Mouse (Mus musculus): ENCODE data around the gene Stx1a. TPM values are rescaled to one million over a fixed set of nuclear protein-coding genes. Genes with fewer than 3 reads are reported as not detected.
"Not testable (repeated sequence)": the region's sequence is repeated elsewhere in the genome, so short reads cannot be mapped to it uniquely, and the experiment has no call there.

The Stx1a gene
- polyA plus RNA-seq, 1 experiment, result 4.4 TPM

- no peak for TF ChIP-seq MAX (IDR thresholded peaks at IDR 0.05; ENCODE audit: low read depth)
- TF ChIP-seq TCF12 (IDR thresholded peaks at IDR 0.05; ENCODE audit: insufficient read depth, poor library complexity, severe bottlenecking), result no peak
- no peak for TF ChIP-seq REST (IDR thresholded peaks at IDR 0.05; ENCODE audit: insufficient read depth, insufficient read length)
- no peak for TF ChIP-seq TCF3 (IDR thresholded peaks at IDR 0.05; ENCODE audit: insufficient read length, low read depth)
- TF ChIP-seq CEBPB (IDR thresholded peaks at IDR 0.05; ENCODE audit: insufficient read depth, poor library complexity, severe bottlenecking), result no peak
- TF ChIP-seq POLR2A (IDR thresholded peaks at IDR 0.05; ENCODE audit: insufficient read length, low read depth), result no peak
- no peak for TF ChIP-seq E2F4 (IDR thresholded peaks at IDR 0.05; ENCODE audit: insufficient read depth)
- TF ChIP-seq MYOD1 (IDR thresholded peaks at IDR 0.05; ENCODE audit: control insufficient read depth in 1 of 3, insufficient read length in 2 of 3, low read depth in 2 of 3), result no peak
- TF ChIP-seq MYOG (IDR thresholded peaks at IDR 0.05; ENCODE audit: control insufficient read depth in 1 of 3, insufficient read depth in 1 of 3, insufficient read length in 2 of 3, low read depth in 2 of 3), result no peak
- no peak for TF ChIP-seq POLR2AphosphoS2 (IDR thresholded peaks at IDR 0.05; ENCODE audit: insufficient read length, low read depth)
- no peak overlapping the region for H3K4me2 ChIP-seq (ENCODE audit: low read depth)
- no peaks in the 10 kb centered on the region for H3K27me3 ChIP-seq (ENCODE audit: control insufficient read depth, insufficient read depth, insufficient read length)
- no peak overlapping the region for H3ac ChIP-seq (ENCODE audit: control insufficient read depth, insufficient read length)
- H3K4me3 ChIP-seq, result no peak overlapping the region
- no peaks in the 10 kb centered on the region for H3K36me3 ChIP-seq (ENCODE audit: control insufficient read depth, insufficient read depth)
- no peaks in the 10 kb centered on the region for H3K79me2 ChIP-seq (ENCODE audit: control insufficient read depth, insufficient read depth)
Measured at GRCm38 (mm10) chr5:135040777-135041176, 17.5 kb downstream of the Stx1a start.

GRCm38 (mm10) chr5:135042105-135042788, 19.0 kb downstream of the Stx1a start:
- no peak overlapping the region for H3ac ChIP-seq (ENCODE audit: control insufficient read depth, insufficient read length)
- H3K36me3 ChIP-seq (ENCODE audit: control insufficient read depth, insufficient read depth), result no peaks in the 10 kb centered on the region
- H3K4me3 ChIP-seq, result no peak overlapping the region
- TF ChIP-seq MAX (IDR thresholded peaks at IDR 0.05; ENCODE audit: low read depth) (no peak), POLR2AphosphoS2 (IDR thresholded peaks at IDR 0.05; ENCODE audit: insufficient read length, low read depth) (no peak), MYOD1 (IDR thresholded peaks at IDR 0.05; ENCODE audit: control insufficient read depth in 1 of 3, insufficient read length in 2 of 3, low read depth in 2 of 3) (no peak), USF1 (IDR thresholded peaks at IDR 0.05; ENCODE audit: low read depth) (no peak), E2F4 (IDR thresholded peaks at IDR 0.05; ENCODE audit: insufficient read depth) (no peak), CEBPB (IDR thresholded peaks at IDR 0.05; ENCODE audit: insufficient read depth, poor library complexity, severe bottlenecking) (no peak), REST (IDR thresholded peaks at IDR 0.05; ENCODE audit: insufficient read depth, insufficient read length) (no peak), TCF3 (IDR thresholded peaks at IDR 0.05; ENCODE audit: insufficient read length, low read depth) (no peak), TCF12 (IDR thresholded peaks at IDR 0.05; ENCODE audit: insufficient read depth, poor library complexity, severe bottlenecking) (no peak)
- H3K27me3 ChIP-seq (ENCODE audit: control insufficient read depth, insufficient read depth, insufficient read length), result no peaks in the 10 kb centered on the region
- no peak overlapping the region for H3K4me2 ChIP-seq (ENCODE audit: low read depth)
- no peaks in the 10 kb centered on the region for H3K79me2 ChIP-seq (ENCODE audit: control insufficient read depth, insufficient read depth)

- H3K4me2 ChIP-seq (ENCODE audit: low read depth), result no peak overlapping the region
- H3K36me3 ChIP-seq (ENCODE audit: control insufficient read depth, insufficient read depth), result no peaks in the 10 kb centered on the region
- no peak overlapping the region for H3K4me3 ChIP-seq
- no peak overlapping the region for H3ac ChIP-seq (ENCODE audit: control insufficient read depth, insufficient read length)
- H3K27me3 ChIP-seq (ENCODE audit: control insufficient read depth, insufficient read depth, insufficient read length), result no peaks in the 10 kb centered on the region
- no peak for TF ChIP-seq MAX (IDR thresholded peaks at IDR 0.05; ENCODE audit: low read depth)
- TF ChIP-seq SRF (IDR thresholded peaks at IDR 0.05; ENCODE audit: control insufficient read depth, insufficient read length, low read depth), result no peak
- no peak for TF ChIP-seq TCF3 (IDR thresholded peaks at IDR 0.05; ENCODE audit: insufficient read length, low read depth)
- no peak for TF ChIP-seq MYOG (IDR thresholded peaks at IDR 0.05; ENCODE audit: control insufficient read depth in 1 of 3, insufficient read depth in 1 of 3, insufficient read length in 2 of 3, low read depth in 2 of 3)
- no peak for TF ChIP-seq E2F4 (IDR thresholded peaks at IDR 0.05; ENCODE audit: insufficient read depth)
- no peak for TF ChIP-seq POLR2AphosphoS2 (IDR thresholded peaks at IDR 0.05; ENCODE audit: insufficient read length, low read depth)
- TF ChIP-seq CEBPB (IDR thresholded peaks at IDR 0.05; ENCODE audit: insufficient read depth, poor library complexity, severe bottlenecking), result no peak
- no peak for TF ChIP-seq POLR2A (IDR thresholded peaks at IDR 0.05; ENCODE audit: insufficient read length, low read depth)
- TF ChIP-seq REST (IDR thresholded peaks at IDR 0.05; ENCODE audit: insufficient read depth, insufficient read length), result no peak
- TF ChIP-seq TCF12 (IDR thresholded peaks at IDR 0.05; ENCODE audit: insufficient read depth, poor library complexity, severe bottlenecking), result no peak
- TF ChIP-seq MYOD1 (IDR thresholded peaks at IDR 0.05; ENCODE audit: control insufficient read depth in 1 of 3, insufficient read length in 2 of 3, low read depth in 2 of 3), result no peak
- TF ChIP-seq USF1 (IDR thresholded peaks at IDR 0.05; ENCODE audit: low read depth), result no peak
- H3K79me2 ChIP-seq (ENCODE audit: control insufficient read depth, insufficient read depth), result no peaks in the 10 kb centered on the region
Measured at GRCm38 (mm10) chr5:135044575-135044974, 21.3 kb downstream of the Stx1a start.

GRCm38 (mm10) chr5:135048539-135048938, 25.3 kb downstream of the Stx1a start:
- Histone ChIP-seq H3ac (ENCODE audit: control insufficient read depth, insufficient read length) (no peak overlapping the region), H3K27me3 (ENCODE audit: control insufficient read depth, insufficient read depth, insufficient read length) (no peaks in the 10 kb centered on the region), H3K79me2 (ENCODE audit: control insufficient read depth, insufficient read depth) (no peaks in the 10 kb centered on the region), H3K4me2 (ENCODE audit: low read depth) (no peak overlapping the region), H3K36me3 (ENCODE audit: control insufficient read depth, insufficient read depth) (no peaks in the 10 kb centered on the region), H3K4me3 (no peak overlapping the region)
- TF ChIP-seq POLR2AphosphoS2 (IDR thresholded peaks at IDR 0.05; ENCODE audit: insufficient read length, low read depth) (no peak), MYOG (IDR thresholded peaks at IDR 0.05; ENCODE audit: control insufficient read depth in 1 of 3, insufficient read depth in 1 of 3, insufficient read length in 2 of 3, low read depth in 2 of 3) (no peak), TCF3 (IDR thresholded peaks at IDR 0.05; ENCODE audit: insufficient read length, low read depth) (no peak), MAX (IDR thresholded peaks at IDR 0.05; ENCODE audit: low read depth) (no peak), REST (IDR thresholded peaks at IDR 0.05; ENCODE audit: insufficient read depth, insufficient read length) (no peak), E2F4 (IDR thresholded peaks at IDR 0.05; ENCODE audit: insufficient read depth) (no peak), CEBPB (IDR thresholded peaks at IDR 0.05; ENCODE audit: insufficient read depth, poor library complexity, severe bottlenecking) (no peak), TCF12 (IDR thresholded peaks at IDR 0.05; ENCODE audit: insufficient read depth, poor library complexity, severe bottlenecking) (no peak), POLR2A (IDR thresholded peaks at IDR 0.05; ENCODE audit: insufficient read length, low read depth) (no peak), USF1 (IDR thresholded peaks at IDR 0.05; ENCODE audit: low read depth) (no peak), SRF (IDR thresholded peaks at IDR 0.05; ENCODE audit: control insufficient read depth, insufficient read length, low read depth) (no peak), MYOD1 (IDR thresholded peaks at IDR 0.05; ENCODE audit: control insufficient read depth in 1 of 3, insufficient read length in 2 of 3, low read depth in 2 of 3) (no peak)

GRCm38 (mm10) chr5:135049268-135049667, 26.0 kb downstream of the Stx1a start:
- H3K4me3 ChIP-seq; H3ac ChIP-seq (ENCODE audit: control insufficient read depth, insufficient read length); H3K4me2 ChIP-seq (ENCODE audit: low read depth); H3K27me3 ChIP-seq (ENCODE audit: control insufficient read depth, insufficient read depth, insufficient read length); H3K36me3 ChIP-seq (ENCODE audit: control insufficient read depth, insufficient read depth); H3K79me2 ChIP-seq (ENCODE audit: control insufficient read depth, insufficient read depth): not testable (repeated sequence)
